Mouse (Mus musculus) frontal cortex, postnatal 14 days (tissue): ENCODE data around the gene Fbxw5.

Source experiments
- DNase-seq, 2 experiments: peaks; one replicate each; pipeline ENCODE4 v3.0.0; 2022; ENCODE audit warnings: low spot score in 2 of 2

Gene Fbxw5

GRCm38 (mm10) chr2:25500576-25501405 is at the start of gene Fbxw5:
Fbxw5 (plus strand) TSS chr2:25500750.
- DNase-seq = peak; percentile 68 to 69

- DNase-seq = no peak
Observed at GRCm38 (mm10) chr2:25450853-25451647, 49.5 kb upstream of the Fbxw5 start.

- DNase-seq = no peak
Observed at GRCm38 (mm10) chr2:25452951-25453350, 47.6 kb upstream of the Fbxw5 start.

GRCm38 (mm10) chr2:25456205-25456953 is 44.2 kb upstream of the Fbxw5 start, which contains the start of gene Clic3:
Clic3 (plus strand) TSS chr2:25456838.
- no peak for DNase-seq

GRCm38 (mm10) chr2:25457022-25457896 is 43.3 kb upstream of the Fbxw5 start:
- DNase-seq = no peak

- no peak for DNase-seq
Observed at GRCm38 (mm10) chr2:25458911-25459310, 41.6 kb upstream of the Fbxw5 start.

- DNase-seq = no peak
Observed at GRCm38 (mm10) chr2:25460135-25460534, 40.4 kb upstream of the Fbxw5 start.

GRCm38 (mm10) chr2:25460551-25461309 is 39.8 kb upstream of the Fbxw5 start, which contains the start of gene Paxx:
Paxx (minus strand) TSS chr2:25461094.
- peak; percentile 89 to 91 for DNase-seq

GRCm38 (mm10) chr2:25461407-25461806 is 39.1 kb upstream of the Fbxw5 start:
- DNase-seq = no peak

- no peak for DNase-seq
Observed at GRCm38 (mm10) chr2:25463630-25464029, 36.9 kb upstream of the Fbxw5 start.

- no peak for DNase-seq
Observed at GRCm38 (mm10) chr2:25465256-25465655, 35.3 kb upstream of the Fbxw5 start.

GRCm38 (mm10) chr2:25465816-25466635 is 34.5 kb upstream of the Fbxw5 start:
- DNase-seq = no peak

GRCm38 (mm10) chr2:25467606-25468303 is 32.8 kb upstream of the Fbxw5 start:
- no peak for DNase-seq

- no peak for DNase-seq
Observed at GRCm38 (mm10) chr2:25468962-25469915, 31.3 kb upstream of the Fbxw5 start.

- no peak for DNase-seq
Observed at GRCm38 (mm10) chr2:25469969-25470368, 30.6 kb upstream of the Fbxw5 start, which contains the start of gene Ptgds. Ptgds (minus strand) TSS chr2:25470046.

GRCm38 (mm10) chr2:25472550-25472949 is 28.0 kb upstream of the Fbxw5 start:
- no peak for DNase-seq

- no peak for DNase-seq
Observed at GRCm38 (mm10) chr2:25477541-25477940, 23.0 kb upstream of the Fbxw5 start.
